Mouse (Mus musculus) monocyte, adult 5-6 weeks (primary cell): Measurements from ENCODE around the gene 4933411K16Rik. TPM values are rescaled to one million over a fixed set of nuclear protein-coding genes. Genes with fewer than 3 reads are reported as not detected.

ENCODE experiments used
- total RNA-seq: library from RNA; stranded (forward); fragments of 200-1000, 200-491, 200-594 nt; gene quantifications from 3 replicates; pipeline ENCODE4 v1.2.3, GENCODE M21; 2017

The 4933411K16Rik gene
- total RNA-seq, 1 experiment from 2014 or later, result 0.67 TPM

Other genes with a start within 250 kb of the 4933411K16Rik start
- gene Frat1, start 222.3 kb upstream of the 4933411K16Rik start, total RNA-seq, result 21.9 to 24.9 TPM (median 22.4 TPM) in 3 replicates
- gene Frat2, start 204.1 kb upstream of the 4933411K16Rik start, total RNA-seq, result 14.4 to 39.3 TPM (median 21.5 TPM) in 3 replicates
- 5.1 to 7.7 TPM (median 7.6 TPM) in 3 replicates for gene Rrp12, start 156.1 kb upstream of the 4933411K16Rik start, total RNA-seq
- 117 to 136 TPM (median 120 TPM) in 3 replicates for gene Pgam1, start 140.3 kb upstream of the 4933411K16Rik start, total RNA-seq
- gene Exosc1, start 118.8 kb upstream of the 4933411K16Rik start, total RNA-seq, result 28.8 to 32.4 TPM (median 31.4 TPM) in 3 replicates
- gene Zdhhc16, start 118.8 kb upstream of the 4933411K16Rik start, total RNA-seq, result 15.5 to 26.4 TPM (median 23.1 TPM) in 3 replicates
- 18.6 to 55.2 TPM (median 41.6 TPM) in 3 replicates for gene Mms19, start 71.1 kb upstream of the 4933411K16Rik start, total RNA-seq
- 8.2 to 10.9 TPM (median 10.0 TPM) in 3 replicates for gene Ubtd1, start 70.5 kb upstream of the 4933411K16Rik start, total RNA-seq
- gene Ankrd2, start 16.2 kb upstream of the 4933411K16Rik start, total RNA-seq, result not detected in 3 replicates
- not detected in 3 replicates for gene Hoga1, start 6.6 kb upstream of the 4933411K16Rik start, total RNA-seq
- gene Morn4, start 34.1 kb downstream of the 4933411K16Rik start, total RNA-seq, result not detected in 3 replicates
- gene Pi4k2a, start 38.2 kb downstream of the 4933411K16Rik start, total RNA-seq, result 12.4 to 19.9 TPM (median 16.8 TPM) in 3 replicates
- gene Avpi1, start 76.8 kb downstream of the 4933411K16Rik start, total RNA-seq, result 3.7 to 6.4 TPM (median 4.2 TPM) in 3 replicates
- 4.6 to 15.8 TPM (median 7.2 TPM) in 3 replicates for gene Marveld1, start 95.2 kb downstream of the 4933411K16Rik start, total RNA-seq
- gene Zfyve27, start 111.7 kb downstream of the 4933411K16Rik start, total RNA-seq, result 43.3 to 59.7 TPM (median 44.3 TPM) in 3 replicates
- gene Sfrp5, start 150.0 kb downstream of the 4933411K16Rik start, total RNA-seq, result not detected in 3 replicates
- gene Golga7b, start 195.3 kb downstream of the 4933411K16Rik start, total RNA-seq, result not detected in 3 replicates